Mouse (Mus musculus): Measurements from ENCODE around the gene Cd2ap. TPM values are rescaled to one million over a fixed set of nuclear protein-coding genes. Genes with fewer than 3 reads are reported as not detected.
"Not testable (repeated sequence)": the region's sequence is repeated elsewhere in the genome, so short reads cannot be mapped to it uniquely, and the experiment has no call there.

Gene Cd2ap
- total RNA-seq (2021) = 10 to 100 TPM; 56.4 to 70.1 TPM
- long read RNA-seq, experiment 1, full-length matches to known transcripts = 4 of 10 reads
- long read RNA-seq, experiment 1, partial matches to known transcripts = 2 of 10 reads
- long read RNA-seq, experiment 1, other reads (novel, unspliced or antisense) = 4 of 10 reads
- long read RNA-seq, experiment 2, partial matches to known transcripts = 2 of 4 reads
- long read RNA-seq, experiment 2, other reads (novel, unspliced or antisense) = 2 of 4 reads

- DNase-seq = peak; percentile 97 to 98
Measured at GRCm38 (mm10) chr17:42876001-42876903, at the start of gene Cd2ap. Gene Cd2ap (minus strand): TSS chr17:42876665.

GRCm38 (mm10) chr17:42924731-42925130, 48.3 kb upstream of the Cd2ap start:
- DNase-seq = no peak

- no peak for DNase-seq
Measured at GRCm38 (mm10) chr17:42918810-42919209, 42.3 kb upstream of the Cd2ap start.

GRCm38 (mm10) chr17:42914726-42915125, 38.3 kb upstream of the Cd2ap start:
- no peak for DNase-seq

GRCm38 (mm10) chr17:42912193-42912592, 35.7 kb upstream of the Cd2ap start:
- DNase-seq = no peak

- DNase-seq = no peak
Measured at GRCm38 (mm10) chr17:42910476-42910875, 34.0 kb upstream of the Cd2ap start.

GRCm38 (mm10) chr17:42909376-42909775, 32.9 kb upstream of the Cd2ap start:
- no peak for DNase-seq

- DNase-seq = no peak
Measured at GRCm38 (mm10) chr17:42908744-42909370, 32.4 kb upstream of the Cd2ap start.

- DNase-seq = no peak
Measured at GRCm38 (mm10) chr17:42908136-42908535, 31.7 kb upstream of the Cd2ap start.

- not testable (repeated sequence) for DNase-seq
Measured at GRCm38 (mm10) chr17:42906456-42906855, 30.0 kb upstream of the Cd2ap start.

GRCm38 (mm10) chr17:42905919-42906318, 29.5 kb upstream of the Cd2ap start:
- DNase-seq = no peak

GRCm38 (mm10) chr17:42900795-42901194, 24.3 kb upstream of the Cd2ap start:
- no peak for DNase-seq

- DNase-seq = no peak
Measured at GRCm38 (mm10) chr17:42887282-42887707, 10.8 kb upstream of the Cd2ap start.

GRCm38 (mm10) chr17:42885091-42885501, 8.6 kb upstream of the Cd2ap start:
- no peak for DNase-seq

GRCm38 (mm10) chr17:42884382-42884781, 7.9 kb upstream of the Cd2ap start:
- no peak for DNase-seq

- DNase-seq = no peak
Measured at GRCm38 (mm10) chr17:42883769-42884168, 7.3 kb upstream of the Cd2ap start.

GRCm38 (mm10) chr17:42883315-42883714, 6.8 kb upstream of the Cd2ap start:
- no peak for DNase-seq

GRCm38 (mm10) chr17:42882873-42883272, 6.4 kb upstream of the Cd2ap start:
- no peak for DNase-seq

- no peak for DNase-seq
Measured at GRCm38 (mm10) chr17:42876904-42877425, 500 bp upstream of the Cd2ap start.

GRCm38 (mm10) chr17:42875571-42876000, 879 bp downstream of the Cd2ap start:
- DNase-seq = peak; percentile 19 to 24

GRCm38 (mm10) chr17:42875015-42875414, 1.4 kb downstream of the Cd2ap start:
- DNase-seq = peak in 1 of 2 experiments; percentile 4

GRCm38 (mm10) chr17:42870465-42870864, 6.0 kb downstream of the Cd2ap start:
- DNase-seq = no peak
